Mouse (Mus musculus): ENCODE results near the gene Mettl24. TPM values are rescaled to one million over a fixed set of nuclear protein-coding genes. Genes with fewer than 3 reads are reported as not detected.
"Not testable (repeated sequence)": the region's sequence is repeated elsewhere in the genome, so short reads cannot be mapped to it uniquely, and the experiment has no call there.

Gene Mettl24
- polyA plus RNA-seq, 1 experiment from 2014 or later: 2.1 TPM

- not testable (repeated sequence) for ATAC-seq (ENCODE audit: insufficient read depth, low FRiP score); H3K4me2 ChIP-seq (ENCODE audit: low read depth, low read length); H3K9ac ChIP-seq (ENCODE audit: low read length); H3K4me1 ChIP-seq (ENCODE audit: control insufficient read depth, insufficient read depth, low read length); H3K4me3 ChIP-seq (replicated peaks; ENCODE audit: low read length); H3K27me3 ChIP-seq (ENCODE audit: control insufficient read depth, insufficient read depth, low read length); H3K9me3 ChIP-seq (replicated peaks; ENCODE audit: control insufficient read depth, low read length); H3K27ac ChIP-seq (ENCODE audit: low read length); H3K36me3 ChIP-seq (ENCODE audit: control insufficient read depth, insufficient read depth, low read length)
- 95% methylated on average over 21 of the region's 23 CpGs for WGBS
Measured at GRCm38 (mm10) chr10:40759391-40760194, 76.5 kb downstream of the Mettl24 start.

GRCm38 (mm10) chr10:40760195-40761009 lies 77.3 kb downstream of the Mettl24 start:
- ATAC-seq (ENCODE audit: insufficient read depth, low FRiP score): no peak
- 80% methylated on average over 9 of the region's 9 CpGs for WGBS
- no peaks in the 10 kb centered on the region for H3K9me3 ChIP-seq (replicated peaks; ENCODE audit: control insufficient read depth, low read length)

GRCm38 (mm10) chr10:40761010-40761752 lies 78.1 kb downstream of the Mettl24 start:
- no peaks in the 10 kb centered on the region for H3K36me3 ChIP-seq (ENCODE audit: control insufficient read depth, insufficient read depth, low read length)
- peaks cover 4% of the 10 kb centered on the region; the same call in 1 of the 2 replicates for H3K4me1 ChIP-seq (ENCODE audit: control insufficient read depth, insufficient read depth, low read length)
- no peak overlapping the region for H3K4me2 ChIP-seq (ENCODE audit: low read depth, low read length)
- 73% methylated on average over 9 of the region's 9 CpGs for WGBS
- H3K4me3 ChIP-seq (replicated peaks; ENCODE audit: low read length): no peak overlapping the region
- H3K9ac ChIP-seq (ENCODE audit: low read length): no peak overlapping the region
- no peak overlapping the region for H3K27ac ChIP-seq (ENCODE audit: low read length)
- H3K27me3 ChIP-seq (ENCODE audit: control insufficient read depth, insufficient read depth, low read length): no peaks in the 10 kb centered on the region
- H3K9me3 ChIP-seq (replicated peaks; ENCODE audit: control insufficient read depth, low read length): no peaks in the 10 kb centered on the region
- ATAC-seq (ENCODE audit: insufficient read depth, low FRiP score): no peak

More at GRCm38 (mm10) chr10:40760195-40761009, 77.3 kb downstream of the Mettl24 start:
- Histone ChIP-seq H3K9ac (ENCODE audit: low read length) (no peak overlapping the region), H3K36me3 (ENCODE audit: control insufficient read depth, insufficient read depth, low read length) (no peaks in the 10 kb centered on the region), H3K27ac (ENCODE audit: low read length) (no peak overlapping the region), H3K27me3 (ENCODE audit: control insufficient read depth, insufficient read depth, low read length) (no peaks in the 10 kb centered on the region), H3K4me3 (replicated peaks; ENCODE audit: low read length) (no peak overlapping the region), H3K4me1 (ENCODE audit: control insufficient read depth, insufficient read depth, low read length) (peaks cover 4% of the 10 kb centered on the region; the same call in 1 of the 2 replicates), H3K4me2 (ENCODE audit: low read depth, low read length) (no peak overlapping the region)

GRCm38 (mm10) chr10:40762624-40763023 lies 79.5 kb downstream of the Mettl24 start:
- ATAC-seq (ENCODE audit: insufficient read depth, low FRiP score): no peak
- 76% methylated on average over 6 of the region's 6 CpGs for whole genome bisulfite sequencing
- H3K36me3 ChIP-seq (ENCODE audit: control insufficient read depth, insufficient read depth, low read length): no peaks in the 10 kb centered on the region

GRCm38 (mm10) chr10:40763084-40763720 lies 80.1 kb downstream of the Mettl24 start:
- ATAC-seq (ENCODE audit: insufficient read depth, low FRiP score): no peak
- Histone ChIP-seq H3K4me1 (ENCODE audit: control insufficient read depth, insufficient read depth, low read length) (peaks cover 2% of the 10 kb centered on the region; the same call in 1 of the 2 replicates), H3K9ac (ENCODE audit: low read length) (no peak overlapping the region), H3K27ac (ENCODE audit: low read length) (no peak overlapping the region), H3K27me3 (ENCODE audit: control insufficient read depth, insufficient read depth, low read length) (no peaks in the 10 kb centered on the region), H3K36me3 (ENCODE audit: control insufficient read depth, insufficient read depth, low read length) (no peaks in the 10 kb centered on the region), H3K9me3 (replicated peaks; ENCODE audit: control insufficient read depth, low read length) (no peaks in the 10 kb centered on the region), H3K4me2 (ENCODE audit: low read depth, low read length) (no peak overlapping the region), H3K4me3 (replicated peaks; ENCODE audit: low read length) (no peak overlapping the region)
- 77% methylated on average over 5 of the region's 5 CpGs for WGBS

More at GRCm38 (mm10) chr10:40762624-40763023, 79.5 kb downstream of the Mettl24 start:
- Histone ChIP-seq H3K4me1 (ENCODE audit: control insufficient read depth, insufficient read depth, low read length) (peaks cover 4% of the 10 kb centered on the region; the same call in 1 of the 2 replicates), H3K4me2 (ENCODE audit: low read depth, low read length) (no peak overlapping the region), H3K9ac (ENCODE audit: low read length) (no peak overlapping the region), H3K27me3 (ENCODE audit: control insufficient read depth, insufficient read depth, low read length) (no peaks in the 10 kb centered on the region), H3K9me3 (replicated peaks; ENCODE audit: control insufficient read depth, low read length) (no peaks in the 10 kb centered on the region), H3K4me3 (replicated peaks; ENCODE audit: low read length) (no peak overlapping the region), H3K27ac (ENCODE audit: low read length) (no peak overlapping the region)

GRCm38 (mm10) chr10:40772266-40772665 lies 89.2 kb downstream of the Mettl24 start:
- 75% methylated on average over 4 of the region's 4 CpGs for WGBS
- no peak overlapping the region for H3K27ac ChIP-seq (ENCODE audit: low read length)
- no peak for ATAC-seq (ENCODE audit: insufficient read depth, low FRiP score)
- H3K27me3 ChIP-seq (ENCODE audit: control insufficient read depth, insufficient read depth, low read length): no peaks in the 10 kb centered on the region
- H3K4me1 ChIP-seq (ENCODE audit: control insufficient read depth, insufficient read depth, low read length): no peaks in the 10 kb centered on the region
- no peaks in the 10 kb centered on the region for H3K9me3 ChIP-seq (replicated peaks; ENCODE audit: control insufficient read depth, low read length)
- H3K4me3 ChIP-seq (replicated peaks; ENCODE audit: low read length): no peak overlapping the region
- H3K4me2 ChIP-seq (ENCODE audit: low read depth, low read length): no peak overlapping the region
- H3K36me3 ChIP-seq (ENCODE audit: control insufficient read depth, insufficient read depth, low read length): no peaks in the 10 kb centered on the region
- H3K9ac ChIP-seq (ENCODE audit: low read length): no peak overlapping the region

GRCm38 (mm10) chr10:40775151-40775550 lies 92.1 kb downstream of the Mettl24 start:
- 62% methylated on average over 11 of the region's 11 CpGs for WGBS
- H3K4me2 ChIP-seq (ENCODE audit: low read depth, low read length): no peak overlapping the region
- no peak overlapping the region for H3K9ac ChIP-seq (ENCODE audit: low read length)
- ATAC-seq (ENCODE audit: insufficient read depth, low FRiP score): no peak
- H3K27me3 ChIP-seq (ENCODE audit: control insufficient read depth, insufficient read depth, low read length): no peaks in the 10 kb centered on the region
- no peaks in the 10 kb centered on the region for H3K36me3 ChIP-seq (ENCODE audit: control insufficient read depth, insufficient read depth, low read length)
- no peak overlapping the region for H3K4me3 ChIP-seq (replicated peaks; ENCODE audit: low read length)
- no peak overlapping the region for H3K27ac ChIP-seq (ENCODE audit: low read length)
- no peaks in the 10 kb centered on the region for H3K9me3 ChIP-seq (replicated peaks; ENCODE audit: control insufficient read depth, low read length)
- H3K4me1 ChIP-seq (ENCODE audit: control insufficient read depth, insufficient read depth, low read length): no peaks in the 10 kb centered on the region

GRCm38 (mm10) chr10:40775655-40776054 lies 92.6 kb downstream of the Mettl24 start:
- WGBS: 87% methylated on average over 4 of the region's 4 CpGs
- H3K36me3 ChIP-seq (ENCODE audit: control insufficient read depth, insufficient read depth, low read length): no peaks in the 10 kb centered on the region
- no peaks in the 10 kb centered on the region for H3K4me1 ChIP-seq (ENCODE audit: control insufficient read depth, insufficient read depth, low read length)
- no peaks in the 10 kb centered on the region for H3K27me3 ChIP-seq (ENCODE audit: control insufficient read depth, insufficient read depth, low read length)
- no peak for ATAC-seq (ENCODE audit: insufficient read depth, low FRiP score)
- H3K27ac ChIP-seq (ENCODE audit: low read length): no peak overlapping the region
- no peak overlapping the region for H3K4me2 ChIP-seq (ENCODE audit: low read depth, low read length)
- no peak overlapping the region for H3K4me3 ChIP-seq (replicated peaks; ENCODE audit: low read length)
- no peak overlapping the region for H3K9ac ChIP-seq (ENCODE audit: low read length)
- H3K9me3 ChIP-seq (replicated peaks; ENCODE audit: control insufficient read depth, low read length): no peaks in the 10 kb centered on the region
